Mouse (Mus musculus) Patski (cell line): ENCODE measurements around the gene Ost4. TPM values are rescaled to one million over a fixed set of nuclear protein-coding genes. Genes with fewer than 3 reads are reported as not detected.
A peak's percentile ranks its signal among the peaks of the same experiment; 100 is the strongest.

Source experiments
- ATAC-seq: fragments of 100-300 bp; one replicate; pipeline ENCODE4 v1.8.0; 2021
- CTCF ChIA-PET: fragments of 350-600 bp; sonication (Branson Sonifier 250); formaldehyde crosslinking; loops from one replicate; lab custom pipeline; 2022; ENCODE audit warnings: inconsistent platforms; lab: Charles Lee
- POLR2A ChIA-PET: fragments of 350-600 bp; sonication (Branson Sonifier 250); formaldehyde crosslinking; loops from one replicate; lab custom pipeline; 2022; ENCODE audit warnings: antibody characterized with exemption, inconsistent platforms; lab: Charles Lee
- DNase-seq: peaks from one replicate; pipeline ENCODE4 v3.0.0-alpha.2; 2011; ENCODE audit warnings: low read depth, low spot score
- H3K27me3 ChIP-seq: fragments of 371-371 bp; one replicate; pipeline ENCODE4 v1.5.1; 2021
- CTCF ChIP-seq: fragments of 100-300 bp; IDR thresholded peaks from one replicate; pipeline ENCODE4 v1.5.1; 2021
- in situ Hi-C: fragments of 300-500 bp; cut with MboI; formaldehyde crosslinking; loops from 3 replicates; pipeline ENCODE4 v1.11.1; 2018; ENCODE audit warnings: low pct_unique_long_range_greater_than_20kb, mixed read lengths
- polyA plus RNA-seq: library from polyadenylated mRNA; unstranded; gene quantifications from one replicate; pipeline ENCODE4 v1.2.3, GENCODE M21; 2021

Gene Ost4
- polyA plus RNA-seq, 1 experiment from 2014 or later, result 262 TPM

GRCm38 (mm10) chr5:30912156-30912555, 4.6 kb upstream of the Ost4 start:
- H3K27me3 ChIP-seq, result no peaks in the 10 kb centered on the region
- TF ChIP-seq CTCF, result no peak
- POLR2A ChIA-PET, result interaction anchor here (1.2 to 11.3 kb wide), 2 partner anchors 20 to 113 kb away, joined by 3 to 91 read pairs; partner anchors contain the start of gene Agbl5
- DNase-seq (no peak), ATAC-seq (no peak)
- CTCF ChIA-PET, result interaction anchor here (1.4 kb wide), 1 partner anchor 18 kb away, joined by 4 read pairs; no protein-coding TSS in a partner anchor
- in situ Hi-C loops, result loop anchor here (10.0 kb wide), 1 partner anchor 197 kb away; the partner anchor contains the start of gene Dpysl5

- ChIA-PET CTCF (interaction anchor here (1.1 kb wide), 1 partner anchor 11 kb away, joined by 3 read pairs; the partner anchor contains the start of gene Khk), POLR2A (interaction anchor here (11.3 kb wide), 1 partner anchor 19 kb away, joined by 91 read pairs; the partner anchor contains the start of gene Agbl5)
- no peaks in the 10 kb centered on the region for H3K27me3 ChIP-seq
- ATAC-seq (no peak), DNase-seq (no peak)
- no peak for TF ChIP-seq CTCF
- in situ Hi-C loops, result loop anchor here (10.0 kb wide), 1 partner anchor 196 kb away; the partner anchor contains the start of gene Dpysl5
Measured at GRCm38 (mm10) chr5:30910481-30910880, 2.9 kb upstream of the Ost4 start.

- TF ChIP-seq CTCF, result no peak
- ATAC-seq (no peak), DNase-seq (no peak)
- POLR2A ChIA-PET, result interaction anchor here (0.9 to 11.3 kb wide), 2 partner anchors 10 to 18 kb away, joined by 3 to 91 read pairs; partner anchors contain the start of gene Agbl5
- CTCF ChIA-PET, result interaction anchor here (1.1 to 1.9 kb wide), 3 partner anchors 12 to 104 kb away, joined by 3 to 7 read pairs (median 4); partner anchors contain the start of gene Khk
- H3K27me3 ChIP-seq, result no peaks in the 10 kb centered on the region
- in situ Hi-C loops, result loop anchor here (10.0 kb wide), 1 partner anchor 195 kb away; the partner anchor contains the start of gene Dpysl5
Measured at GRCm38 (mm10) chr5:30909863-30910262, 2.3 kb upstream of the Ost4 start.

- CTCF ChIA-PET, result interaction anchor here (1.3 to 1.9 kb wide), 3 partner anchors 9 to 103 kb away, joined by 4 to 7 read pairs (median 4); no protein-coding TSS in a partner anchor
- H3K27me3 ChIP-seq, result no peaks in the 10 kb centered on the region
- POLR2A ChIA-PET, result interaction anchor here (0.9 to 11.3 kb wide), 2 partner anchors 10 to 17 kb away, joined by 3 to 91 read pairs; partner anchors contain the start of gene Agbl5
- TF ChIP-seq CTCF, result no peak
- in situ Hi-C loops, result no loop called here
- no peak for ATAC-seq
- no peak for DNase-seq
Measured at GRCm38 (mm10) chr5:30909300-30909659, 1.7 kb upstream of the Ost4 start.

- DNase-seq (no peak), ATAC-seq (peak; percentile 15)
- no peak for TF ChIP-seq CTCF
- CTCF ChIA-PET, result interaction anchor here (0.7 to 1.9 kb wide), 4 partner anchors 10 to 103 kb away, joined by 3 to 7 read pairs (median 4); partner anchors contain the start of gene Khk
- in situ Hi-C loops, result no loop called here
- POLR2A ChIA-PET, result interaction anchor here (0.9 to 11.3 kb wide), 2 partner anchors 11 to 17 kb away, joined by 3 to 91 read pairs; partner anchors contain the start of gene Agbl5
- H3K27me3 ChIP-seq, result no peaks in the 10 kb centered on the region
Measured at GRCm38 (mm10) chr5:30908426-30909299, 1.1 kb upstream of the Ost4 start.

GRCm38 (mm10) chr5:30901860-30902259, 5.7 kb downstream of the Ost4 start:
- POLR2A ChIA-PET, result interaction anchor here (1.0 to 11.3 kb wide), 2 partner anchors 10 to 98 kb away, joined by 4 to 91 read pairs; partner anchors contain the start of gene Agbl5
- no peak for TF ChIP-seq CTCF

GRCm38 (mm10) chr5:30890375-30890774, 17.2 kb downstream of the Ost4 start:
- TF ChIP-seq CTCF, result no peak
- ChIA-PET CTCF (interaction anchor here (1.2 to 3.9 kb wide), 7 partner anchors 9 to 85 kb away, joined by 3 to 17 read pairs (median 7); partner anchors contain the start of gene Khk), POLR2A (interaction anchor here (0.6 to 10.4 kb wide), 6 partner anchors 9 to 58 kb away, joined by 3 to 91 read pairs (median 4); partner anchors contain the start of genes Emilin1, Khk and Ost4)
- no peaks in the 10 kb centered on the region for H3K27me3 ChIP-seq
- in situ Hi-C loops, result no loop called here
- no peak for DNase-seq
- no peak for ATAC-seq

More at GRCm38 (mm10) chr5:30901860-30902259, 5.7 kb downstream of the Ost4 start:
- peak; percentile 65 for ATAC-seq
- in situ Hi-C loops, result no loop called here
- no peaks in the 10 kb centered on the region for H3K27me3 ChIP-seq
- DNase-seq, result no peak
- CTCF ChIA-PET, result interaction anchor here (4.4 kb wide), 1 partner anchor 12 kb away, joined by 17 read pairs; the partner anchor contains the start of gene Agbl5

GRCm38 (mm10) chr5:30889088-30889754, 18.4 kb downstream of the Ost4 start:
- in situ Hi-C loops, result no loop called here
- CTCF ChIA-PET, result interaction anchor here (1.1 to 3.9 kb wide), 7 partner anchors 11 to 84 kb away, joined by 3 to 17 read pairs (median 7); partner anchors contain the start of gene Khk
- H3K27me3 ChIP-seq, result no peaks in the 10 kb centered on the region
- peak; percentile 17 for ATAC-seq
- no peak for DNase-seq
- no peak for TF ChIP-seq CTCF
- POLR2A ChIA-PET, result interaction anchor here (0.7 to 10.4 kb wide), 8 partner anchors 9 to 115 kb away, joined by 3 to 91 read pairs (median 4); partner anchors contain the start of genes Khk and Ost4
